ENCODE assay signal across 8 mouse cellular contexts in the genomic region with DNA sequence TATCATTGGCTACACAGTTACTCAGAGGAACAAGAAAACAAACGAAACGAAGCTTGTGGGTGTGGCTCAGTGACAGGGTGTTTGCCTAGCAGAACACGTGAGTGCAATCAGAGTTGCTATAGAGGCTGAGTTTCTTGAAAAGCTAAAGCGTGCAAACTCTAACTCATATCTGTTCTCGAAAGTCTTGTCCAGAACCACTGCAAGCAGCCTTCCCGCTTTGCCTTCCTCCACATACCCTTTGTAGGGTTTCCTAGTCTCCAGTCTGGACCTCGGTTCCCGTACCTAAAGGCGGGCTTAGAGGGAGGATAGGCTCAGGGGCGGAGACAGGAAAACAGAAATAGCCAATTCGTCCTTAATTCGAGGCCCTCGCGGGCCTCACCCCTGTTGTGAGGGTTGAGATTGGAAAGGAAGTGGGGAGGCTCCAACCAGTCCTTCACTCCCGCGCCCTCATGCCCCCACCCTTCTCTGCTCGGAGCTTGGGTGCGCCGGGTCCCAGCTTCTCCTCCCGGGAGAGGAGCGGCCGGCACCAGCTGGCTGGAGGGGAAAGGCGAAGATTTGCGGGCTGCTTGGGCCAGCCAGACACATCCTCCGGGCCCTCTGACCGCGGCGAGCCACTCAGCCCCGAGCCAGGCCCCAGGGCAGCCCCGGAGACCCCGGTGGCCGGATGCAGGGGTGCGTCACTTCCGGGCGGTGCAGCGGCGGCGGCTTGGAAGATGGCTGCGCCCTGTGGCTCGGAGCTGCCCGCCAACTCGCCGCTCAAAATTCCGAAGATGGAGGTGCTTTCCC. TPM values are rescaled to one million over a fixed set of nuclear protein-coding genes. Genes with fewer than 3 reads are reported as not detected.
DNase-seq lines count a peak whose midpoint lies in the region; ATAC-seq and TF ChIP-seq lines count a peak whose summit lies in the region.

A gene (plus strand): TSS at position 709 of the 786 bp plus-strand sequence.

- no peaks in the 10 kb centered on the region for H3K9me3 ChIP-seq in hindbrain, embryonic 15.5 days

- under 1% methylated on average over 44 of the region's 44 CpGs for WGBS in hindbrain, embryonic 15.5 days

- H3K4me3 ChIP-seq in hindbrain, embryonic 15.5 days, result peak within 1 kb of the TSS; percentile 92

- peak; percentile 28 for DNase-seq in Patski (ENCODE audit: low read depth, low spot score)
- DNase-seq in cerebellum, postnatal 25 days, result peak; percentile 94
- DNase-seq in frontal cortex, postnatal 36 days (ENCODE audit: low spot score in 2 of 2), result peak; percentile 83 to 89
- peak; percentile 80 for DNase-seq in left cerebral cortex, adult 11 months (ENCODE audit: low spot score)
- DNase-seq in lung, postnatal 4 days, result peak; percentile 94 to 95
- DNase-seq in retina, postnatal 7 days (ENCODE audit: low read depth, low spot score), result peak; percentile 76
- peak; percentile 90 for DNase-seq in urinary bladder, adult 2 months (ENCODE audit: low spot score)

- peak within 1 kb of the TSS; percentile 90 for H3K9ac ChIP-seq in hindbrain, embryonic 15.5 days

- POLR2A ChIA-PET in Patski (lab: Charles Lee), result interaction anchor here (0.6 to 1.1 kb wide), 3 partner anchors 17 to 42 kb away, joined by 3 read pairs; no protein-coding TSS in a partner anchor

- H3K27ac ChIP-seq in hindbrain, embryonic 15.5 days (replicated peaks), result peak within 1 kb of the TSS; percentile 99

- peak; percentile 95 for ATAC-seq in Patski
- ATAC-seq in hindbrain, embryonic 15.5 days (ENCODE audit: low FRiP score, low read depth), result peak; percentile 96

- no peak for TF ChIP-seq CTCF in Patski (IDR thresholded peaks at IDR 0.05)

- no peaks in the 10 kb centered on the region for H3K27me3 ChIP-seq in Patski
- H3K27me3 ChIP-seq in hindbrain, embryonic 15.5 days, result no peaks in the 10 kb centered on the region

- no peaks in the 10 kb centered on the region for H3K36me3 ChIP-seq in hindbrain, embryonic 15.5 days

- peaks cover 25% of the 10 kb centered on the region for H3K4me1 ChIP-seq in hindbrain, embryonic 15.5 days (replicated peaks)

- peak within 1 kb of the TSS; percentile 82 for H3K4me2 ChIP-seq in hindbrain, embryonic 15.5 days

- CTCF ChIA-PET in Patski (lab: Charles Lee), result interaction anchor here (0.8 to 1.3 kb wide), 5 partner anchors 9 to 57 kb away, joined by 3 to 4 read pairs (median 4); no protein-coding TSS in a partner anchor

- in situ Hi-C loops in Patski (cut with MboI; ENCODE audit: low pct_unique_long_range_greater_than_20kb), result no loop called here

RNA-seq across cellular contexts. Expression of the gene that starts here (rescaled TPM):
- 33.1 TPM for polyA plus RNA-seq in Patski (2021)
- 27.9 and 29.7 TPM in 2 replicates for polyA plus RNA-seq in hindbrain, embryonic 15.5 days (2015; fragmentation: Nextera tagmentation; extraction: Ambion mirVana)
- polyA plus RNA-seq in urinary bladder, adult 2 months (2012; rRNA removed), result 24.7 and 26.8 TPM in 2 replicates

Comparison
In these comparisons a context has a peak if more than half of its experiments do, and no peak if none do; other contexts are left out.
1. Peak in every context shown above with its lines: DNase-seq, ATAC-seq, H3K4me3 ChIP-seq and H3K27ac ChIP-seq.
2. DNase-seq: peak in every context shown above with its lines; median percentile 94 in lung, postnatal 4 days; 94 in cerebellum, postnatal 25 days; 90 in urinary bladder, adult 2 months; 86 in frontal cortex, postnatal 36 days; 80 in left cerebral cortex, adult 11 months; 76 in retina, postnatal 7 days; 28 in Patski.